Mouse (Mus musculus) heart, postnatal 0 days (tissue): ENCODE data around the gene Nav2. TPM values are rescaled to one million over a fixed set of nuclear protein-coding genes. Genes with fewer than 3 reads are reported as not detected.

Source experiments
- ATAC-seq: fragments of 200-750 bp; cut with Nextera tagmentation; 2 replicates; pipeline ENCODE4 v1.8.0; 2017; ENCODE audit warnings: low read depth, moderate number of reproducible peaks, moderate library complexity; ENCODE audit not compliant: insufficient read depth
- DNase-seq: peaks from one replicate; pipeline ENCODE4 v3.0.0-alpha.2; 2016; ENCODE audit warnings: low spot score
- H3K27ac ChIP-seq: fragments of 300-500 bp; sonication (generic); 2 replicates; pipeline ENCODE4 v1.5.1; 2014; ENCODE audit warnings: low read depth, mild to moderate bottlenecking
- H3K27me3 ChIP-seq: fragments of 300-500 bp; sonication (generic); 2 replicates; pipeline ENCODE4 v1.6.1; 2014; ENCODE audit warnings: low read length, mixed read lengths; ENCODE audit not compliant: control insufficient read depth, insufficient read depth
- H3K36me3 ChIP-seq: fragments of 300-500 bp; sonication (generic); replicated peaks from 2 replicates; pipeline ENCODE4 v1.6.1; 2014; ENCODE audit warnings: low read length, mixed read lengths; ENCODE audit not compliant: control insufficient read depth, insufficient read depth
- H3K4me1 ChIP-seq: fragments of 300-500 bp; sonication (generic); 2 replicates; pipeline ENCODE4 v1.6.1; 2014; ENCODE audit warnings: antibody characterized with exemption; ENCODE audit not compliant: control insufficient read depth, insufficient read depth
- H3K4me2 ChIP-seq: fragments of 300-500 bp; sonication (generic); 2 replicates; pipeline ENCODE4 v1.6.1; 2014; ENCODE audit warnings: low read depth, mild to moderate bottlenecking, low read length, moderate library complexity
- H3K4me3 ChIP-seq: fragments of 300-500 bp; sonication (generic); 2 replicates; pipeline ENCODE4 v1.5.1; 2014; ENCODE audit warnings: low read depth, low read length
- H3K9ac ChIP-seq: fragments of 300-500 bp; sonication (generic); replicated peaks from 2 replicates; pipeline ENCODE4 v1.6.1; 2014; ENCODE audit warnings: low read depth, low read length, mixed read lengths
- H3K9me3 ChIP-seq: fragments of 300-500 bp; sonication (generic); replicated peaks from 2 replicates; pipeline ENCODE4 v1.6.1; 2016; ENCODE audit warnings: low read length; ENCODE audit not compliant: control insufficient read depth
- CTCF ChIP-seq: IDR thresholded peaks from 2 replicates; pipeline ENCODE4 v1.5.1; 2016; ENCODE audit warnings: antibody characterized with exemption, control low read depth, low read depth
- EP300 ChIP-seq: IDR thresholded peaks from 2 replicates; pipeline ENCODE4 v1.6.1; 2016; ENCODE audit warnings: antibody characterized with exemption, low read depth
- WGBS: fragments of 180-500 bp; shearing (Covaris S2); extraction: QIAGEN DNeasy Blood & Tissue Kit; methylation state at CpG from one replicate; pipeline ENCODE4 v1.1.7; 2014; 5-methylcytosine and 5-hydroxymethylcytosine counted together
- polyA plus RNA-seq: library from polyadenylated mRNA; unstranded; fragments of >200 nt; fragmentation: Nextera tagmentation; extraction: Ambion mirVana; gene quantifications from 2 replicates; pipeline ENCODE4 v1.2.1, GENCODE M21; 2015
- total RNA-seq: library from RNA; depleted of rRNA; stranded (reverse); fragments of >200 nt; gene quantifications from 2 replicates; pipeline ENCODE4 v1.2.3, GENCODE M21; 2014; ENCODE audit warnings: low replicate concordance; rRNA removed

Gene Nav2
- total RNA-seq (54.8 and 77.9 TPM in 2 replicates), polyA plus RNA-seq (20.4 and 22.8 TPM in 2 replicates)

DNA sequence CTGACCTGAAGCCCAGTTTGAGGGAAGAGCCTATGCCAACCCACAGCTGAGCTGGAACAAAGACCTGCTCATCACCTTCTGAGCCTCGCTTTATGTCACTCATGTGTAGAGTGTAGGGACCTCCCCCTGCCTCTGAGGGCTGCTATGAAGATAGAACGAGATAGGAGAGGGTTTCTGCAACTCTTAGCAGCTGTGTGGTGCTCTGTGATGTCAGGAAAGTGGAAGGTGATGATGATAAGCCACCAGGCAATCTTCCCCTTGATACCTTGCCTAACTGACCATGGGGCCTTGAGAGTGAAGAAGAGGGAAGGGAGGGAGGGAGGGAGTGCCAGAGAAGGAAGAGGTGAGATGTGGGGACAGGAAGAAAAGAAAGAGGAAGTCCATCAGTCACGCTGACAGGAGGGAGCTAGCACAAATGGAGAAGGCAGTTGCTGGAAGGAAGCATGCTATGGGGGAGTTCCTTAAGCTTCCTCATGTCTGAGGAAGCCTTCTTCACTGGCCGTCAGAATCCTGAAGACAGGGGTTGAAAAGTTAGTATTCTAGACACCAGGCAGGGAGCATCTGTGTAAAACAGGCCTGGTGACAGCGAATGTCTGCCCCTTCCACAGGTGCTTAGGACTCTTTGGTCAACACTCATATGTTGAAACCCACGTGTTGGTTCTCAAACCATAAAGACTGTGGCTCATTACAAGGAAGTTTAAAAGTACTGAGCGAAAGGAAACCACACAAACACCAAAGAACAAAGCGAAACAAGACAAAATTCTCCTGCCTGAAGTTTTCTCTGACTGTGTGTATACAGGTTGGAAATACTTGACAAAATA lies at the start of gene Nav2:
Gene Nav2, plus strand, starts transcription at position 196 of the 821 bp plus-strand sequence.
- no peak within 1 kb of the TSS for H3K4me2 ChIP-seq
- TF ChIP-seq CTCF (no peak), EP300 (no peak)
- ATAC-seq: no peak
- H3K4me3 ChIP-seq: no peak within 1 kb of the TSS
- H3K9ac ChIP-seq: no peak within 1 kb of the TSS
- peaks cover 4% of the 10 kb centered on the region; the same call in 1 of the 2 replicates for H3K4me1 ChIP-seq
- H3K36me3 ChIP-seq: no peaks in the 10 kb centered on the region
- 0 out of 2 replicates have a peak within 1 kb of the TSS, but pooled peaks have one; percentile 1 for H3K27ac ChIP-seq
- H3K27me3 ChIP-seq: no peaks in the 10 kb centered on the region
- WGBS: 51% methylated on average over 8 of the region's 8 CpGs
- H3K9me3 ChIP-seq: no peaks in the 10 kb centered on the region
- no peak for DNase-seq

DNA sequence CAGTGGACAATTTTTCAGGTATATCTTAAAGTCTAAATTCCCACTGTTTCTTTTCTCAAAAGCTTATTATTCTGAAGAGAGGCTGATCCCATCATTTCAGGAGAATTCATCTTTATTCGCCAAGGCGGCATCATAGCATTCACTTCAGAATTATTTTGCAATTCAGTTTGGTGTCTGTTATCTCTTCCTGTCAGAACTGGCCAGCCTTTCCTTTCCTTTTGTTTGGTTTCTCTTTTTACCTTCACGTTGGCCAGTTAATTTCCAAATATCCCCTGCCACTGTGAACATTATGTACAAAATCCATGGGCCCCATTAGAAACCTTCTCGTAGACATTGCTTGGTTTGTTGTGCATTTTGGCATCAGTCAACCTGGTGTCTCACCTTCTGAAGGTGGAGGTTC lies 49.2 kb upstream of the Nav2 start:
- Histone ChIP-seq H3K27ac (no peak overlapping the region), H3K9ac (no peak overlapping the region), H3K9me3 (no peaks in the 10 kb centered on the region), H3K4me2 (no peak overlapping the region), H3K4me1 (peaks cover 32% of the 10 kb centered on the region), H3K4me3 (no peak overlapping the region), H3K36me3 (no peaks in the 10 kb centered on the region), H3K27me3 (no peaks in the 10 kb centered on the region)
- TF ChIP-seq CTCF: no peak
- no peak for TF ChIP-seq EP300
- DNase-seq (no peak), ATAC-seq (no peak)
- 70% methylated on average over 4 of the region's 4 CpGs for WGBS

DNA sequence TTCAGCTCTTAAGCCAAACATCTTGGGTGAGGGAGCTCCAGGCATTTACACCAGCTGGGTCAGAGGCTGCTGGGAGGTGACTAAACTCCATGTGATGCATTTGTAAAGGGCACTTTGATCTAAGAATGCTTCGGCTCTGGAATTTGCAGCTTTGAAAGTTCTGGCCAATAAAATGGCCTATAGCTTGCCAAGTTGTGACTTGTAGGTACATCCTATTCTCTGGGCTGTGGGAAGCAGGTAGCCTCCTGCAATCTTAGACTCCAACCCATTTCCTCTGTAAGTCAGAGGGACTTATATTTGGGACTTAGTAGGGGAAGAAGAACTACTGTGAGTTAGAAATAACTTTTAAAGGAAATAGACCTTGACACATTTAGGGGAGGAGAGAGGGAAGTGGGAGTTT lies 47.6 kb upstream of the Nav2 start:
- no peak overlapping the region for H3K27ac ChIP-seq
- peaks cover 22% of the 10 kb centered on the region for H3K4me1 ChIP-seq
- no peak overlapping the region for H3K4me2 ChIP-seq
- H3K27me3 ChIP-seq: no peaks in the 10 kb centered on the region
- WGBS: 15% methylated on average over 1 of the region's 1 CpGs
- DNase-seq (no peak), ATAC-seq (no peak)
- no peaks in the 10 kb centered on the region for H3K9me3 ChIP-seq
- no peak overlapping the region for H3K9ac ChIP-seq
- peaks cover 10% of the 10 kb centered on the region; the same call in 1 of the 2 replicates for H3K36me3 ChIP-seq
- TF ChIP-seq EP300 (no peak), CTCF (no peak)
- no peak overlapping the region for H3K4me3 ChIP-seq

GRCm38 (mm10) chr7:48861796-48862195 lies 46.7 kb upstream of the Nav2 start:
- WGBS: 86% methylated on average over 4 of the region's 4 CpGs
- Histone ChIP-seq H3K9me3 (no peaks in the 10 kb centered on the region), H3K27ac (no peak overlapping the region), H3K4me2 (no peak overlapping the region), H3K4me3 (no peak overlapping the region), H3K36me3 (peaks cover 13% of the 10 kb centered on the region; the same call in 1 of the 2 replicates), H3K4me1 (peaks cover 15% of the 10 kb centered on the region), H3K9ac (no peak overlapping the region), H3K27me3 (no peaks in the 10 kb centered on the region)
- TF ChIP-seq EP300: no peak
- TF ChIP-seq CTCF: no peak
- DNase-seq: no peak
- ATAC-seq: no peak

DNA sequence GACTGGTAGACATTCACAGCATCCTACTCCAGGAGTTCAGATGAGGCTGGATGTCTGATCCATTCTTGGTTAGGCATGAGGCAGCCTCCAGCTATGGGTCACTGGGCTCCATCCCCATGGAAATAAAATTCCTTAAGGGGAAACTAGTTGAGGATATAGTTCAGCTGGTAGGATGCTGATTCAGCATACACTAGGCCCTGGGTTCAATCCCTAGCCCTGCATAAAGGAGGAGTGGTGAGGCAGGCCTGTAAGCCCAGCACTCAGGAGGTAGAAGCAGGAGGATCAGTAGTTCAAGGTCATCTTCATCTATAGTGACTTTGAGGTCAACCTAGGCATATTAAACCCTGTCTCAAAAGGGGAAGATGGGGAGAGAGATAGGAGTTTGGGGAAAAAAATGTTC lies 44.3 kb upstream of the Nav2 start:
- Histone ChIP-seq H3K27ac (no peak overlapping the region), H3K9ac (no peak overlapping the region), H3K4me1 (peaks cover 15% of the 10 kb centered on the region), H3K4me2 (no peak overlapping the region), H3K27me3 (no peaks in the 10 kb centered on the region), H3K36me3 (peaks cover 34% of the 10 kb centered on the region; the same call in 1 of the 2 replicates), H3K9me3 (no peaks in the 10 kb centered on the region), H3K4me3 (no peak overlapping the region)
- DNase-seq (no peak), ATAC-seq (no peak)
- TF ChIP-seq EP300 (no peak), CTCF (no peak)
